Mouse (Mus musculus) forebrain, embryonic 15.5 days (tissue): ENCODE measurements around the gene Dennd4a. TPM values are rescaled to one million over a fixed set of nuclear protein-coding genes. Genes with fewer than 3 reads are reported as not detected.
A peak's percentile ranks its signal among the peaks of the same experiment; 100 is the strongest.

Experiments used
- ATAC-seq: fragments of 200-750 bp; cut with Nextera tagmentation; replicated peaks from 2 replicates; pipeline ENCODE4 v1.8.0; 2017; ENCODE audit warnings: mild to moderate bottlenecking, moderate TSS enrichment, moderate library complexity
- H3K27ac ChIP-seq: fragments of 300-500 bp; sonication (generic); replicated peaks from 2 replicates; pipeline ENCODE4 v1.5.1; 2015; ENCODE audit warnings: mild to moderate bottlenecking, inconsistent platforms
- H3K27me3 ChIP-seq: fragments of 300-500 bp; sonication (generic); 2 replicates; pipeline ENCODE4 v1.6.1; 2015; ENCODE audit warnings: inconsistent platforms
- H3K36me3 ChIP-seq: fragments of 300-500 bp; sonication (generic); 2 replicates; pipeline ENCODE4 v1.6.1; 2015; ENCODE audit warnings: mild to moderate bottlenecking, inconsistent platforms
- H3K4me1 ChIP-seq: fragments of 300-500 bp; sonication (generic); 2 replicates; pipeline ENCODE4 v1.6.1; 2015; ENCODE audit warnings: inconsistent platforms
- H3K4me2 ChIP-seq: fragments of 300-500 bp; sonication (generic); replicated peaks from 2 replicates; pipeline ENCODE4 v1.6.1; 2015; ENCODE audit warnings: mild to moderate bottlenecking, inconsistent platforms
- H3K4me3 ChIP-seq: fragments of 300-500 bp; sonication (generic); 2 replicates; pipeline ENCODE4 v1.5.1; 2015; ENCODE audit warnings: mild to moderate bottlenecking, inconsistent platforms
- H3K9ac ChIP-seq: fragments of 300-500 bp; sonication (generic); replicated peaks from 2 replicates; pipeline ENCODE4 v1.6.1; 2015; ENCODE audit warnings: mild to moderate bottlenecking, inconsistent platforms
- H3K9me3 ChIP-seq: fragments of 300-500 bp; sonication (generic); 2 replicates; pipeline ENCODE4 v1.6.1; 2016; ENCODE audit warnings: inconsistent platforms
- WGBS: fragments of 180-500 bp; shearing (Covaris S2); methylation state at CpG from one replicate; pipeline ENCODE4 v1.1.7; 2015; ENCODE audit warnings: mixed read lengths; 5-methylcytosine and 5-hydroxymethylcytosine counted together
- polyA plus RNA-seq: library from polyadenylated mRNA; unstranded; fragments of >200 nt; fragmentation: Nextera tagmentation; extraction: Ambion mirVana; gene quantifications from 2 replicates; pipeline ENCODE4 v1.2.1, GENCODE M21; 2015

The Dennd4a gene
- 9.4 and 9.6 TPM in 2 replicates for polyA plus RNA-seq

GRCm38 (mm10) chr9:64810822-64811537 is at the start of gene Dennd4a:
Dennd4a (plus strand) TSS chr9:64811340.
- whole genome bisulfite sequencing, result under 1% methylated on average over 50 of the region's 51 CpGs
- Histone ChIP-seq H3K4me1 (peaks cover 10% of the 10 kb centered on the region), H3K27me3 (no peaks in the 10 kb centered on the region), H3K36me3 (no peaks in the 10 kb centered on the region), H3K4me3 (peak within 1 kb of the TSS; percentile 96), H3K9me3 (no peaks in the 10 kb centered on the region), H3K27ac (peak within 1 kb of the TSS; percentile 99), H3K4me2 (peak within 1 kb of the TSS; percentile 65), H3K9ac (peak within 1 kb of the TSS; percentile 93)
- ATAC-seq, result peak; percentile 97

- H3K9me3 ChIP-seq, result no peaks in the 10 kb centered on the region
- H3K9ac ChIP-seq, result no peak overlapping the region
- no peaks in the 10 kb centered on the region for H3K4me1 ChIP-seq
- H3K27me3 ChIP-seq, result no peaks in the 10 kb centered on the region
- H3K4me2 ChIP-seq, result no peak overlapping the region
- H3K4me3 ChIP-seq, result no peak overlapping the region
- no peak for ATAC-seq
- 96% methylated on average over 2 of the region's 2 CpGs for WGBS
- no peaks in the 10 kb centered on the region for H3K36me3 ChIP-seq
- H3K27ac ChIP-seq, result no peak overlapping the region
Observed at GRCm38 (mm10) chr9:64764824-64765223, 46.3 kb upstream of the Dennd4a start.

- no peak overlapping the region for H3K4me2 ChIP-seq
- no peaks in the 10 kb centered on the region for H3K9me3 ChIP-seq
- no peak overlapping the region for H3K4me3 ChIP-seq
- no peak overlapping the region for H3K27ac ChIP-seq
- H3K4me1 ChIP-seq, result no peaks in the 10 kb centered on the region
- H3K36me3 ChIP-seq, result no peaks in the 10 kb centered on the region
- ATAC-seq, result no peak
- no peaks in the 10 kb centered on the region for H3K27me3 ChIP-seq
- 88% methylated on average over 3 of the region's 3 CpGs for WGBS
- H3K9ac ChIP-seq, result no peak overlapping the region
Observed at GRCm38 (mm10) chr9:64766136-64766535, 45.0 kb upstream of the Dennd4a start.

- H3K9ac ChIP-seq, result no peak overlapping the region
- no peak overlapping the region for H3K4me2 ChIP-seq
- no peaks in the 10 kb centered on the region for H3K4me1 ChIP-seq
- no peak overlapping the region for H3K4me3 ChIP-seq
- H3K27ac ChIP-seq, result no peak overlapping the region
- no peaks in the 10 kb centered on the region for H3K36me3 ChIP-seq
- WGBS, result 58% methylated on average over 1 of the region's 1 CpGs
- H3K9me3 ChIP-seq, result no peaks in the 10 kb centered on the region
- ATAC-seq, result no peak
- no peaks in the 10 kb centered on the region for H3K27me3 ChIP-seq
Observed at GRCm38 (mm10) chr9:64767796-64768195, 43.3 kb upstream of the Dennd4a start.

- Histone ChIP-seq H3K4me3 (no peak overlapping the region), H3K27me3 (no peaks in the 10 kb centered on the region), H3K9ac (no peak overlapping the region; the same call in 1 of the 2 replicates), H3K9me3 (no peaks in the 10 kb centered on the region), H3K27ac (no peak overlapping the region; the same call in 1 of the 2 replicates), H3K4me2 (no peak overlapping the region), H3K4me1 (peaks cover under 1% of the 10 kb centered on the region; the same call in 1 of the 2 replicates), H3K36me3 (no peaks in the 10 kb centered on the region)
- no peak for ATAC-seq
- 41% methylated on average over 9 of the region's 9 CpGs for WGBS
Observed at GRCm38 (mm10) chr9:64769066-64769695, 42.0 kb upstream of the Dennd4a start.

GRCm38 (mm10) chr9:64769911-64770310 is 41.2 kb upstream of the Dennd4a start:
- no peak overlapping the region for H3K4me2 ChIP-seq
- 91% methylated on average over 6 of the region's 6 CpGs for WGBS

GRCm38 (mm10) chr9:64770411-64770849 is 40.7 kb upstream of the Dennd4a start:
- Histone ChIP-seq H3K27ac (no peak overlapping the region), H3K9me3 (no peaks in the 10 kb centered on the region), H3K4me1 (peaks cover 10% of the 10 kb centered on the region; the same call in 1 of the 2 replicates), H3K27me3 (no peaks in the 10 kb centered on the region), H3K9ac (no peak overlapping the region), H3K4me2 (no peak overlapping the region), H3K36me3 (no peaks in the 10 kb centered on the region), H3K4me3 (no peak overlapping the region)
- 89% methylated on average over 5 of the region's 5 CpGs for WGBS
- no peak for ATAC-seq

More at GRCm38 (mm10) chr9:64769911-64770310, 41.2 kb upstream of the Dennd4a start:
- Histone ChIP-seq H3K9ac (no peak overlapping the region), H3K4me1 (peaks cover 5% of the 10 kb centered on the region; the same call in 1 of the 2 replicates), H3K27ac (no peak overlapping the region), H3K36me3 (no peaks in the 10 kb centered on the region), H3K4me3 (no peak overlapping the region), H3K9me3 (no peaks in the 10 kb centered on the region), H3K27me3 (no peaks in the 10 kb centered on the region)
- ATAC-seq, result no peak

GRCm38 (mm10) chr9:64771236-64771635 is 39.9 kb upstream of the Dennd4a start:
- 49% methylated on average over 5 of the region's 5 CpGs for WGBS
- no peak overlapping the region for H3K4me2 ChIP-seq
- H3K27ac ChIP-seq, result no peak overlapping the region
- peaks cover 10% of the 10 kb centered on the region; the same call in 1 of the 2 replicates for H3K4me1 ChIP-seq
- no peaks in the 10 kb centered on the region for H3K27me3 ChIP-seq
- no peak overlapping the region for H3K4me3 ChIP-seq
- ATAC-seq, result no peak
- no peak overlapping the region for H3K9ac ChIP-seq
- H3K36me3 ChIP-seq, result no peaks in the 10 kb centered on the region
- no peaks in the 10 kb centered on the region for H3K9me3 ChIP-seq

GRCm38 (mm10) chr9:64773254-64773653 is 37.9 kb upstream of the Dennd4a start:
- Histone ChIP-seq H3K4me2 (no peak overlapping the region), H3K36me3 (no peaks in the 10 kb centered on the region), H3K4me1 (peaks cover 10% of the 10 kb centered on the region; the same call in 1 of the 2 replicates), H3K4me3 (no peak overlapping the region), H3K27me3 (no peaks in the 10 kb centered on the region), H3K27ac (no peak overlapping the region), H3K9ac (no peak overlapping the region), H3K9me3 (no peaks in the 10 kb centered on the region)
- no peak for ATAC-seq
- WGBS, result 89% methylated on average over 8 of the region's 8 CpGs

GRCm38 (mm10) chr9:64773936-64774335 is 37.2 kb upstream of the Dennd4a start:
- Histone ChIP-seq H3K9me3 (no peaks in the 10 kb centered on the region), H3K4me3 (no peak overlapping the region), H3K9ac (no peak overlapping the region), H3K27ac (peak overlapping the region; percentile 42), H3K4me2 (no peak overlapping the region), H3K27me3 (no peaks in the 10 kb centered on the region), H3K36me3 (no peaks in the 10 kb centered on the region), H3K4me1 (peaks cover 10% of the 10 kb centered on the region; the same call in 1 of the 2 replicates)
- 56% methylated on average over 4 of the region's 4 CpGs for WGBS
- ATAC-seq, result no peak

- ATAC-seq, result peak; percentile 35; the same call in 1 of the 2 replicates
- no peak overlapping the region for H3K4me3 ChIP-seq
- H3K9ac ChIP-seq, result no peak overlapping the region
- 17% methylated on average over 5 of the region's 5 CpGs for WGBS
- H3K36me3 ChIP-seq, result no peaks in the 10 kb centered on the region
- peak overlapping the region; percentile 42 for H3K27ac ChIP-seq
- H3K27me3 ChIP-seq, result no peaks in the 10 kb centered on the region
- H3K9me3 ChIP-seq, result no peaks in the 10 kb centered on the region
- no peak overlapping the region for H3K4me2 ChIP-seq
- peaks cover 10% of the 10 kb centered on the region; the same call in 1 of the 2 replicates for H3K4me1 ChIP-seq
Observed at GRCm38 (mm10) chr9:64774411-64774811, 36.7 kb upstream of the Dennd4a start.

GRCm38 (mm10) chr9:64774883-64775282 is 36.3 kb upstream of the Dennd4a start:
- WGBS, result 62% methylated on average over 2 of the region's 2 CpGs
- peak overlapping the region; percentile 42; the same call in 1 of the 2 replicates for H3K27ac ChIP-seq
- no peak for ATAC-seq

More at GRCm38 (mm10) chr9:64774883-64775282, 36.3 kb upstream of the Dennd4a start:
- H3K4me2 ChIP-seq, result no peak overlapping the region
- H3K27me3 ChIP-seq, result no peaks in the 10 kb centered on the region
- H3K36me3 ChIP-seq, result no peaks in the 10 kb centered on the region
- no peak overlapping the region for H3K4me3 ChIP-seq
- no peaks in the 10 kb centered on the region for H3K9me3 ChIP-seq
- H3K4me1 ChIP-seq, result peaks cover 10% of the 10 kb centered on the region; the same call in 1 of the 2 replicates
- no peak overlapping the region for H3K9ac ChIP-seq
